Mouse (Mus musculus) testis, adult 2 months (tissue): ENCODE measurements around the gene Edem1.

Experiments
- CTCF ChIP-seq: fragments of 200-500 bp; IDR thresholded peaks from 2 replicates; pipeline ENCODE4 v1.5.1; 2012; ENCODE audit warnings: low read depth, mild to moderate bottlenecking, inconsistent platforms, low read length, moderate library complexity; ENCODE audit not compliant: control insufficient read depth, insufficient read depth, insufficient replicate concordance
- POLR2A ChIP-seq: fragments of 200-500 bp; IDR thresholded peaks from 2 replicates; pipeline ENCODE4 v1.6.1; 2012; ENCODE audit warnings: low read depth, mild to moderate bottlenecking, inconsistent platforms, low read length, moderate library complexity; ENCODE audit not compliant: control insufficient read depth

DNA sequence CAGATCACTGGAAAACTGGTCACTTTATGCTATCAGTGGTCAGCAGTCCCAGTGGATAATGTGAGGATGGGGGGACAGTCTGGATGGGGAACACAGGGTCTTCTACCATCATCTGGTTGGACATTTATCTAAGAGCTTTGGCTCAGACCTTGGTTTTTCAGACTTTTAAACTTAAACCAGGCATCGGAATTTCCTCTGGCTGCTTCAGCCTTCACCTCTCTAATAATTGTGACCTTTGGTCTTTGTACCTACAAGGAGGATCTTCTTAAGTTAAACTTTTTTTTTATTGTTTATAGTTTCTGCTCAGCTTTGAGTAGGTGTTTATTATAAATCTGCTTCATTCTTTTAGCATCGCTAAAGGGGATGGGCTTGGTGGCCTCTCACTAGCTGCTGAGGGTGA is 55.4 kb downstream of the Edem1 start:
- no peak for TF ChIP-seq CTCF
- no peak for TF ChIP-seq POLR2A
